ENCODE assay signal across 8 mouse cellular contexts in the genomic region with DNA sequence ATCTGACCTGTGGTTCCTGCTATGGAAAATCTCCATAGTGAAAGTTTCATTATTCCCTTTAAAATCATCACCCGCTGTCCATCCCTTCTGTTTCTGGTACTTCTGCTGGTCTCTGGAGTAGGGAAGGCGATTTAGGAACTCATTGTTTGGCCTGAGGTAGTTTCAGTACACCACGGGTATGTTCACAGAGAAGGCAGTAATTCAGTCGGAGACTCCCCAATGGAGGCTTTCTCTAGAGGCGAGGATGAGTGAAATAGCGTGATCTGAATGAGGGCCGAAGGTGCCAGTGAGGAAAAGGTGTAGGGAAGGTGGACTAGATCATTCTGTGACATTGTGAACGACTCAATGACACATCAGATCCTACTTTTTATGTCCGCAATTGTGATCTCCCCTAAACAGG. TPM values are rescaled to one million over a fixed set of nuclear protein-coding genes. Genes with fewer than 3 reads are reported as not detected.
DNase-seq lines count a peak whose midpoint lies in the region; ATAC-seq and TF ChIP-seq lines count a peak whose summit lies in the region.

No protein-coding gene starts in this region.

- no peak for ATAC-seq in kidney, embryonic 14.5 days (ENCODE audit: low FRiP score, low TSS enrichment)
- no peak for ATAC-seq in hindbrain, embryonic 11.5 days (ENCODE audit: low FRiP score)
- no peak for ATAC-seq in midbrain, embryonic 13.5 days

- H3K36me3 ChIP-seq in kidney, embryonic 14.5 days (ENCODE audit: control insufficient read depth, insufficient read depth, low read length) = peaks cover 60% of the 10 kb centered on the region
- H3K36me3 ChIP-seq in MEL (ENCODE audit: control insufficient read depth in 1 of 2, insufficient read depth in 2 of 2, low read length in 2 of 2) = peaks cover 22 to 47% of the 10 kb centered on the region in 2 experiments
- peaks cover 7% of the 10 kb centered on the region; the same call in 1 of the 2 replicates for H3K36me3 ChIP-seq in hindbrain, embryonic 11.5 days (ENCODE audit: control insufficient read depth, insufficient read depth, low read length)
- H3K36me3 ChIP-seq in midbrain, embryonic 13.5 days = peaks cover 67% of the 10 kb centered on the region

- H3K9me3 ChIP-seq in kidney, embryonic 14.5 days (ENCODE audit: control insufficient read depth, low read length) = no peaks in the 10 kb centered on the region
- no peaks in the 10 kb centered on the region for H3K9me3 ChIP-seq in MEL (replicated peaks; ENCODE audit: insufficient read depth, low read length)
- no peaks in the 10 kb centered on the region for H3K9me3 ChIP-seq in hindbrain, embryonic 11.5 days (ENCODE audit: control insufficient read depth, low read length)
- H3K9me3 ChIP-seq in midbrain, embryonic 13.5 days = no peaks in the 10 kb centered on the region

- TF ChIP-seq POLR2A in MEL (IDR thresholded peaks at IDR 0.05; ENCODE audit: control insufficient read depth in 1 of 2, insufficient read depth in 1 of 2, low read depth in 1 of 2, low read length in 2 of 2, poor library complexity in 1 of 2) = no peak

- no peak for DNase-seq in kidney, postnatal 25 days
- peak; percentile 43 for DNase-seq in MEL (ENCODE audit: low read depth, low spot score)
- no peak for DNase-seq in hindbrain, embryonic 11.5 days (ENCODE audit: low spot score)
- DNase-seq in cerebellum, adult 11-12 months = no peak
- DNase-seq in thymus, postnatal 4 days = no peak
- DNase-seq in urinary bladder, postnatal 4 days (ENCODE audit: low spot score in 2 of 2) = no peak

- 7% methylated on average over 9 of the region's 9 CpGs for WGBS in kidney, embryonic 14.5 days
- WGBS in hindbrain, embryonic 11.5 days = 13% methylated on average over 9 of the region's 9 CpGs
- 11% methylated on average over 9 of the region's 9 CpGs for WGBS in midbrain, embryonic 13.5 days

- peak overlapping the region; percentile 79 for H3K4me3 ChIP-seq in kidney, embryonic 14.5 days (ENCODE audit: low read length)
- H3K4me3 ChIP-seq in MEL (ENCODE audit: control insufficient read depth in 1 of 2, insufficient read depth in 1 of 2, low read depth in 2 of 2, low read length in 2 of 2) = peak overlapping the region; percentile 67 to 81
- peak overlapping the region; percentile 55 for H3K4me3 ChIP-seq in hindbrain, embryonic 11.5 days (ENCODE audit: low read depth, low read length)
- H3K4me3 ChIP-seq in midbrain, embryonic 13.5 days (replicated peaks) = peak overlapping the region; percentile 77

- peaks cover 4% of the 10 kb centered on the region; the same call in 1 of the 2 replicates for H3K4me1 ChIP-seq in kidney, embryonic 14.5 days (ENCODE audit: control insufficient read depth, insufficient read depth, low read length)
- H3K4me1 ChIP-seq in MEL (ENCODE audit: control insufficient read depth in 1 of 2, insufficient read depth in 2 of 2, low read length in 2 of 2) = peaks cover 9 to 25% of the 10 kb centered on the region in 2 experiments
- peaks cover 6% of the 10 kb centered on the region; the same call in 1 of the 2 replicates for H3K4me1 ChIP-seq in hindbrain, embryonic 11.5 days (replicated peaks; ENCODE audit: control insufficient read depth, insufficient read depth, low read length)
- peaks cover 38% of the 10 kb centered on the region for H3K4me1 ChIP-seq in midbrain, embryonic 13.5 days (replicated peaks)

- no peaks in the 10 kb centered on the region for H3K27me3 ChIP-seq in kidney, embryonic 14.5 days (ENCODE audit: control insufficient read depth, insufficient read depth, low read length)
- H3K27me3 ChIP-seq in MEL (ENCODE audit: control insufficient read depth in 1 of 2, insufficient read depth in 2 of 2, low read length in 2 of 2) = no peaks in the 10 kb centered on the region
- no peaks in the 10 kb centered on the region for H3K27me3 ChIP-seq in hindbrain, embryonic 11.5 days (ENCODE audit: control insufficient read depth, insufficient read depth, low read length)
- H3K27me3 ChIP-seq in midbrain, embryonic 13.5 days = no peaks in the 10 kb centered on the region

- peak overlapping the region; percentile 82 for H3K4me2 ChIP-seq in kidney, embryonic 14.5 days (replicated peaks; ENCODE audit: low read depth, low read length)
- peak overlapping the region; percentile 68 for H3K4me2 ChIP-seq in hindbrain, embryonic 11.5 days (replicated peaks; ENCODE audit: low read depth, low read length)
- peak overlapping the region; percentile 89 for H3K4me2 ChIP-seq in midbrain, embryonic 13.5 days (replicated peaks)

- no peak for TF ChIP-seq CTCF in MEL (IDR thresholded peaks at IDR 0.05 in 2 of 3, conservative IDR thresholded peaks at IDR 0.05 in 1 of 3; ENCODE audit: control insufficient read depth in 1 of 3, insufficient read depth in 1 of 3, low read depth in 2 of 3, low read length in 3 of 3, poor library complexity in 1 of 3, severe bottlenecking in 1 of 3)

- peak overlapping the region; percentile 69; the same call in 1 of the 2 replicates for H3K27ac ChIP-seq in kidney, embryonic 14.5 days (ENCODE audit: low read depth, low read length)
- peak overlapping the region; percentile 82 for H3K27ac ChIP-seq in MEL (ENCODE audit: control insufficient read depth, low read depth, low read length)
- H3K27ac ChIP-seq in hindbrain, embryonic 11.5 days (ENCODE audit: low read depth, low read length) = 0 out of 2 replicates have a peak overlapping the region, but pooled peaks have one; percentile 78
- H3K27ac ChIP-seq in midbrain, embryonic 13.5 days = peak overlapping the region; percentile 74

- TF ChIP-seq EP300 in MEL (IDR thresholded peaks at IDR 0.05; ENCODE audit: low read depth in 1 of 2, low read length in 2 of 2) = no peak

- no peak for TF ChIP-seq RAD21 in MEL (IDR thresholded peaks at IDR 0.05; ENCODE audit: low read depth, low read length)

- H3K79me2 ChIP-seq in MEL (ENCODE audit: control insufficient read depth, insufficient read depth, low read length, poor library complexity) = peaks cover 37% of the 10 kb centered on the region

- peak overlapping the region; percentile 73 for H3K9ac ChIP-seq in kidney, embryonic 14.5 days (ENCODE audit: low read depth, low read length)
- H3K9ac ChIP-seq in MEL (ENCODE audit: control insufficient read depth, low read depth, low read length, poor library complexity, severe bottlenecking) = peak overlapping the region; percentile 83
- peak overlapping the region; percentile 64 for H3K9ac ChIP-seq in hindbrain, embryonic 11.5 days (ENCODE audit: low read depth, low read length)
- H3K9ac ChIP-seq in midbrain, embryonic 13.5 days (replicated peaks) = peak overlapping the region; percentile 75

TF ChIP-seq in MEL, 35 proteins besides CTCF, POLR2A, EP300 and RAD21 (continues in another document):
- TF ChIP-seq MAFK (IDR thresholded peaks at IDR 0.05; ENCODE audit: borderline replicate concordance, low read depth, low read length) (no peak), TCF12 (IDR thresholded peaks at IDR 0.05; ENCODE audit: low read depth, low read length) (no peak), CHD1 (IDR thresholded peaks at IDR 0.05; ENCODE audit: low read depth, low read length) (no peak), USF1 (IDR thresholded peaks at IDR 0.05; ENCODE audit: low read depth, low read length) (no peak), MXI1 (IDR thresholded peaks at IDR 0.05; ENCODE audit: low read depth, low read length) (no peak), MYB (IDR thresholded peaks at IDR 0.05; ENCODE audit: low read depth, low read length) (no peak), ZKSCAN1 (IDR thresholded peaks at IDR 0.05; ENCODE audit: low read depth, low read length) (no peak)

RNA-seq across cellular contexts. Expression of a gene that starts 0.5 kb away (rescaled TPM):
- polyA plus RNA-seq in kidney, embryonic 14.5 days (2014; fragmentation: Nextera tagmentation; extraction: Ambion mirVana) = 25.1 and 31.7 TPM in 2 replicates
- 54.6 and 54.9 TPM in 2 replicates for total RNA-seq in MEL (2012; rRNA removed)
- polyA plus RNA-seq in MEL (2012; ENCODE audit: insufficient read depth in 1 of 2, insufficient read length in 2 of 2, low read depth in 1 of 2, low replicate concordance in 2 of 2, missing spikeins in 1 of 2) = 10 to 100 TPM in 1 of 2 experiments, not detected in 1; 68.2 TPM
- polyA plus RNA-seq in hindbrain, embryonic 11.5 days (2014; fragmentation: Nextera tagmentation; extraction: Ambion mirVana) = 23.7 and 27.8 TPM in 2 replicates
- 32.4 and 32.6 TPM in 2 replicates for polyA plus RNA-seq in midbrain, embryonic 13.5 days (2015; fragmentation: Nextera tagmentation; extraction: Ambion mirVana)

RNA-seq across cellular contexts. Expression of a gene that starts 12.5 kb away (rescaled TPM):
- polyA plus RNA-seq in kidney, embryonic 14.5 days (2014; fragmentation: Nextera tagmentation; extraction: Ambion mirVana) = 45.3 and 67.2 TPM in 2 replicates
- total RNA-seq in MEL (2012; rRNA removed) = 150 and 171 TPM in 2 replicates
- polyA plus RNA-seq in MEL (2012; ENCODE audit: insufficient read depth in 1 of 2, insufficient read length in 2 of 2, low read depth in 1 of 2, low replicate concordance in 2 of 2, missing spikeins in 1 of 2) = 100 to 1,000 TPM; 116 to 167 TPM
- 45.6 and 52.3 TPM in 2 replicates for polyA plus RNA-seq in hindbrain, embryonic 11.5 days (2014; fragmentation: Nextera tagmentation; extraction: Ambion mirVana)
- 149 and 153 TPM in 2 replicates for polyA plus RNA-seq in midbrain, embryonic 13.5 days (2015; fragmentation: Nextera tagmentation; extraction: Ambion mirVana)

RNA-seq across cellular contexts. Expression of a gene that starts 12.7 kb away (rescaled TPM):
- polyA plus RNA-seq in kidney, embryonic 14.5 days (2014; fragmentation: Nextera tagmentation; extraction: Ambion mirVana) = 479 and 516 TPM in 2 replicates
- total RNA-seq in MEL (2012; rRNA removed) = 1,362 and 1,397 TPM in 2 replicates
- 1,000 to 10,000 TPM; 1,691 to 1,817 TPM for polyA plus RNA-seq in MEL (2012; ENCODE audit: insufficient read depth in 1 of 2, insufficient read length in 2 of 2, low read depth in 1 of 2, low replicate concordance in 2 of 2, missing spikeins in 1 of 2)
- polyA plus RNA-seq in hindbrain, embryonic 11.5 days (2014; fragmentation: Nextera tagmentation; extraction: Ambion mirVana) = 462 and 475 TPM in 2 replicates
- 334 and 335 TPM in 2 replicates for polyA plus RNA-seq in midbrain, embryonic 13.5 days (2015; fragmentation: Nextera tagmentation; extraction: Ambion mirVana)

RNA-seq across cellular contexts. Expression of a gene that starts 24.8 kb away (rescaled TPM):
- 17.6 and 18.7 TPM in 2 replicates for polyA plus RNA-seq in kidney, embryonic 14.5 days (2014; fragmentation: Nextera tagmentation; extraction: Ambion mirVana)
- total RNA-seq in MEL (2012; rRNA removed) = 13.0 and 16.6 TPM in 2 replicates
- polyA plus RNA-seq in MEL (2012; ENCODE audit: insufficient read depth in 1 of 2, insufficient read length in 2 of 2, low read depth in 1 of 2, low replicate concordance in 2 of 2, missing spikeins in 1 of 2) = 10 to 100 TPM in 1 of 2 experiments, not detected in 1; 23.4 TPM
- 6.5 and 7.8 TPM in 2 replicates for polyA plus RNA-seq in hindbrain, embryonic 11.5 days (2014; fragmentation: Nextera tagmentation; extraction: Ambion mirVana)
- polyA plus RNA-seq in midbrain, embryonic 13.5 days (2015; fragmentation: Nextera tagmentation; extraction: Ambion mirVana) = 8.7 and 9.2 TPM in 2 replicates

RNA-seq across cellular contexts. Expression of a gene that starts 25.0 kb away (rescaled TPM):
- 1.2 and 2.0 TPM in 2 replicates for polyA plus RNA-seq in kidney, embryonic 14.5 days (2014; fragmentation: Nextera tagmentation; extraction: Ambion mirVana)
- total RNA-seq in MEL (2012; rRNA removed) = 1.6 and 4.1 TPM in 2 replicates
- 1 to 10 TPM in 1 of 2 experiments, not detected in 1; 3.1 TPM for polyA plus RNA-seq in MEL (2012; ENCODE audit: insufficient read depth in 1 of 2, insufficient read length in 2 of 2, low read depth in 1 of 2, low replicate concordance in 2 of 2, missing spikeins in 1 of 2)
- polyA plus RNA-seq in hindbrain, embryonic 11.5 days (2014; fragmentation: Nextera tagmentation; extraction: Ambion mirVana) = 1.0 and 1.1 TPM in 2 replicates
- polyA plus RNA-seq in midbrain, embryonic 13.5 days (2015; fragmentation: Nextera tagmentation; extraction: Ambion mirVana) = 1.9 and 2.4 TPM in 2 replicates
